Mouse (Mus musculus): ENCODE measurements around the gene Mrvi1. TPM values are rescaled to one million over a fixed set of nuclear protein-coding genes. Genes with fewer than 3 reads are reported as not detected.
A peak's percentile ranks its signal among the peaks of the same experiment; 100 is the strongest.

The Mrvi1 gene
- polyA plus RNA-seq, 1 experiment: 2.0 TPM

DNA sequence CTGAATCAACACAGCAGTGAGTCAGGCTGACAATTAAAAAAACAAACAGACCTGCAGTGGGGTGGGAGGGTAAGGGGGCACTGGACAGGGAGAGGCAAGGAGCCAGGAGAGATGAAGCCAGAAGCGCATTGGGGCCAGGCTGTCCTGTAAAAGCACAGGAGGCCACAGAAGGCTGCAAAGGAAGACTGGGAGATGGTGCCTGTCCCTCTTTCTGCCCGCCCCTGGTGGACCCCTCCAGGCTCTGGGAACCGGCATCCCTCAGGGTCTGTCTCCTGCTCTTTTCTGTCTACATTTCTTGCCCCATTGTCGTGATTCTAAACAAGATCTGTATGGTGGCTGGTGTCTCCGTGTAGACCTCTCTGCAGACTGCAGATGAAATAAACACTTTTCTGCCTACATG lies 33.5 kb upstream of the Mrvi1 start:
- no peak for TF ChIP-seq CTCF (IDR thresholded peaks at IDR 0.05; ENCODE audit: control insufficient read depth, insufficient read depth, insufficient replicate concordance, low read depth, low read length)
- TF ChIP-seq POLR2A (IDR thresholded peaks at IDR 0.05; ENCODE audit: control insufficient read depth, low read depth, low read length): no peak
- no peak overlapping the region for H3K27ac ChIP-seq (ENCODE audit: control insufficient read depth, insufficient read depth, low read depth, low read length)
- H3K4me1 ChIP-seq (ENCODE audit: control insufficient read depth, insufficient read depth, low read length): no peaks in the 10 kb centered on the region
- H3K27me3 ChIP-seq (ENCODE audit: control insufficient read depth, insufficient read depth, low read length): no peaks in the 10 kb centered on the region
- no peak overlapping the region for H3K4me3 ChIP-seq (ENCODE audit: control insufficient read depth, low read depth, low read length)
- H3K36me3 ChIP-seq (ENCODE audit: control insufficient read depth, insufficient read depth, low read length): no peaks in the 10 kb centered on the region

DNA sequence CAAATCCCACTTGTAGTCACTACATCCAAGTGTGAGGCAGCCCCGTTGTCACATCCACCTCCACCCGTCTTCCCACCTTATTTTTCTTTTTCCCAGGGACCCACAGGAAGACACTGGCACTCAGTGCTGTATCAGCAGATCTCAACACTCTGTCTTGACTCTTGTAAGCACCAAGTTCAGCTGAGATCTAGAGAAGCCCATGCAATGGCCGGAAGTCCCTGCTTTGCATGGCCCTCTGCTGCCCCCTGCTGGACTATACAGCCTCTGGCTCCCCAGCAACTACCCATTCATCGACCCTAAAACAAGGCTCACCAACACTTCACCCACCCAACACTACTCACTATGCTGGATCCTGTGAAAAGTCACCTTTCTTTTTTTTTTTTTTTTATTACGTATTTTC lies 32.6 kb upstream of the Mrvi1 start:
- TF ChIP-seq CTCF (IDR thresholded peaks at IDR 0.05; ENCODE audit: control insufficient read depth, insufficient read depth, insufficient replicate concordance, low read depth, low read length): peak; percentile 89; the same call in 1 of the 2 replicates
- TF ChIP-seq POLR2A (IDR thresholded peaks at IDR 0.05; ENCODE audit: control insufficient read depth, low read depth, low read length): no peak
- Histone ChIP-seq H3K36me3 (ENCODE audit: control insufficient read depth, insufficient read depth, low read length) (no peaks in the 10 kb centered on the region), H3K27me3 (ENCODE audit: control insufficient read depth, insufficient read depth, low read length) (no peaks in the 10 kb centered on the region), H3K27ac (ENCODE audit: control insufficient read depth, insufficient read depth, low read depth, low read length) (no peak overlapping the region), H3K4me3 (ENCODE audit: control insufficient read depth, low read depth, low read length) (no peak overlapping the region), H3K4me1 (ENCODE audit: control insufficient read depth, insufficient read depth, low read length) (no peaks in the 10 kb centered on the region)

DNA sequence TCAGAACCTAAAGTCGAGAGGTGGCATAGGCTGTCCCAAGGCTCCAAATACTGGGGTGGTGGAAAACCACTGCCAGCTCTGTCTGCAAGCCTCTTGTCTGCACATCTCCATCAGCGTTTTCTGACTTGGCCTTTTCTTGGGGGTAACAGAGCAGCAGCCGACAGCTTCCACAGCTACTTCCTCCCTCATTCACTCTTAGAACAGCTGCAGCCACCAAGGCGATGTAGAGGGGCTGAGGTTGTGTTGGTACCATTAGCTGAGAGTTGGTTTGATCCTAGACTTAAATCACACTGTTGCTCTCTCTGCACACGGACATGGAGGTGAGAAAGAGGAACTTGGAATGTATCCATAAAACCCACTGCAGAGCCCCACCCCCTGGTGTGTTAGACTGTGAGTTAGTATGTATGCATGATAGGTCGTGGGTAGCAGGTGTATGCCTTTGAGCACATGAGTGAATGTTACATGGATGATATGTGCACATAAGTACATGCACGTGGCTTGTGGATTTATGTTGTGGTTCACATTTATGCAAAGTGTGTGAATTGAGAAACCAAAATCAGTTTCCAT lies 31.9 kb upstream of the Mrvi1 start:
- H3K36me3 ChIP-seq (ENCODE audit: control insufficient read depth, insufficient read depth, low read length): no peaks in the 10 kb centered on the region
- no peaks in the 10 kb centered on the region for H3K4me1 ChIP-seq (ENCODE audit: control insufficient read depth, insufficient read depth, low read length)
- H3K4me3 ChIP-seq (ENCODE audit: control insufficient read depth, low read depth, low read length): no peak overlapping the region
- TF ChIP-seq CTCF (IDR thresholded peaks at IDR 0.05; ENCODE audit: control insufficient read depth, insufficient read depth, insufficient replicate concordance, low read depth, low read length): no peak
- no peak for TF ChIP-seq POLR2A (IDR thresholded peaks at IDR 0.05; ENCODE audit: control insufficient read depth, low read depth, low read length)
- H3K27me3 ChIP-seq (ENCODE audit: control insufficient read depth, insufficient read depth, low read length): no peaks in the 10 kb centered on the region
- H3K27ac ChIP-seq (ENCODE audit: control insufficient read depth, insufficient read depth, low read depth, low read length): no peak overlapping the region

DNA sequence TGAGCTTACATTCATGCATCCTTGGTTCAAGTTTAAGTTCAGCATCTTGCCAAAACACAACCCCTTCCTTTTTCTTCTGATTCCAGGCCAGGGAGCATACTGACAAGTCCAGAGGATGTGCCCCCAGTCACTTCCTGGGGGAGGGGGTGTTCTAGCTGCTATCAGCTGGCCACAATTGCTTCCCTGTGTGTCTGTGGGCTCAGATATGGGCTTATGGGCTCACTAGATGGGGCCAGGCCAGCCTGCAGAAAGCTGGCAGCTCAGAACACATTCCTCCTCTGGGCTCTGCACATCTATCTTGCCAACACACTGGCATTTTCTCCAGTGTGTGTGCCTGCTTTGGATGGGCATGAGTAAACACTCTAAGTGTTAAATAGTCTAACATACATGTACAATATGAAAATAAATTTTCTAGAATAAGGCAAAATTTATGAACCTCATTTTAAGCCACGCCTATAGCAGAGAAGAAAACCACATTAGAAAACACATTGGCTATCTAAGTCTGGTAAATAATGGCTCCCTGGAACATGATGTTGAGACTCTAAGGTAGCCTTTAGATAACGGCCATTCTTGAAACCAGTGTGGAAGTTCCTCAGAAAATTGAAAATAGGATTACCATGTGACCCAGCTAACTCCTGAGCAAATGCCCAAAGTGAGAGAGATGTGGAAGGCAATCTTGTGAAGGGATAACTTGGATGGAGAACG lies 22.0 kb upstream of the Mrvi1 start:
- Histone ChIP-seq H3K4me1 (ENCODE audit: control insufficient read depth, insufficient read depth, low read length) (no peaks in the 10 kb centered on the region), H3K36me3 (ENCODE audit: control insufficient read depth, insufficient read depth, low read length) (no peaks in the 10 kb centered on the region), H3K4me3 (ENCODE audit: control insufficient read depth, low read depth, low read length) (no peak overlapping the region), H3K27ac (ENCODE audit: control insufficient read depth, insufficient read depth, low read depth, low read length) (no peak overlapping the region), H3K27me3 (ENCODE audit: control insufficient read depth, insufficient read depth, low read length) (no peaks in the 10 kb centered on the region)
- TF ChIP-seq CTCF (IDR thresholded peaks at IDR 0.05; ENCODE audit: control insufficient read depth, insufficient read depth, insufficient replicate concordance, low read depth, low read length) (no peak), POLR2A (IDR thresholded peaks at IDR 0.05; ENCODE audit: control insufficient read depth, low read depth, low read length) (no peak)

DNA sequence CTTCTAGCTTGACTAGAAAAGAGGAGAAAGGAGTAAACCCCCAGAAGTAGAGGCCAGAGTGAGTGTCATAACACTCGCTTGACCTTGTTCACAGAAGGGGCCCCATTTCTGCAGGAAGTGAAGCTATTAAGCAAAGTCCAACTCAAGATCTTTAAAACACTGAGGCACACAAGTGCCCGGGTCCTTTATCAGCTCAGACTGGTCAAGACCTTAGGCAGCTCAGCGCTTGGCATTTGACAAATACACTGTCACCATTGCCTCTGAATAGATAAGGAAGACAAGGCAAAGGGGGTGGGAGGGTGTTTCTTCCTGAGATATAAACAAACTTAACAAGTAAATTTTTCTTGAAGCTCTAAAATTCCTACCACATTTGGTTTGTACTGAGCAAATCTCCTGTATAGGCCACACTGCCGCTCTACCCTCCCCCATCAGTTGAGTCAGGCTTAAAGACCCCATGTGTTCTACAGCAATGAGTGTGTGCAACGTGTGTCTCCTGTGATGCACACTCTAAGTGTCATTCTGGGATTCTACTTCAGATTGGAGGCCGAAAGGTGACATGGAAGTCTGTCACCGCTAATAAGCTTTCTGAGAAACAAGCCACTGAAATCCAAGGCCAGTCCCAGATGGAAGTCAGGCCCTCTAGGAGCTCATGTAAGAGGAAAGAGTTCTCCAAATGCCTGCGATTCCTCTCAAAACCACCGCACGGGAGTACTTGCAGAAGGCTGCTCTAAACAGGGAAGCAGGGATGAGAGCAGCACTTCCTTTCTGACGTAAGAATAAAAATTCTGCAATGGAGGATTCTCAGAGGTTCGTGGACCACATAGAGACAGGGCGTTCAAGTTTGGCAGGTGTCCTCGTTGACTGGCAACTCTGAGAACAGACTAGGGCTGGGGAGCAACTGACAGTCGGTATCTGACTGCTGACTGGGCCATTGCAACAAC lies 16.9 kb upstream of the Mrvi1 start:
- Histone ChIP-seq H3K27me3 (ENCODE audit: control insufficient read depth, insufficient read depth, low read length) (no peaks in the 10 kb centered on the region), H3K36me3 (ENCODE audit: control insufficient read depth, insufficient read depth, low read length) (no peaks in the 10 kb centered on the region), H3K4me3 (ENCODE audit: control insufficient read depth, low read depth, low read length) (no peak overlapping the region), H3K27ac (ENCODE audit: control insufficient read depth, insufficient read depth, low read depth, low read length) (no peak overlapping the region), H3K4me1 (ENCODE audit: control insufficient read depth, insufficient read depth, low read length) (no peaks in the 10 kb centered on the region)
- TF ChIP-seq POLR2A (IDR thresholded peaks at IDR 0.05; ENCODE audit: control insufficient read depth, low read depth, low read length) (no peak), CTCF (IDR thresholded peaks at IDR 0.05; ENCODE audit: control insufficient read depth, insufficient read depth, insufficient replicate concordance, low read depth, low read length) (no peak)

DNA sequence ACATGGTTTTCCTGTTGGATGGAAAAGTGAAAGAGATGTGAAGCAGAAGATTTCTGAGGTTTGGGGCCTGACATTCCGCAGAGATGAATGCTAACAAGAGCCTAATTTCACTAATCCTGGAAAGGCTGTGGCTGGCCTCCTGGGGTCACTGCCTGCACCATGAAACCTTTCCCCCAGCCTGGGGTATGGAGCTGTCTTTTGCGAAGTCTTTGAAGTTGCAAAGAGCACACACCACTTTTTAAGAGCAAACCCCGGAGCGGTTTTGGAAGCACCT lies 8.9 kb upstream of the Mrvi1 start:
- H3K27ac ChIP-seq (ENCODE audit: control insufficient read depth, insufficient read depth, low read depth, low read length): no peak overlapping the region
- no peak for TF ChIP-seq CTCF (IDR thresholded peaks at IDR 0.05; ENCODE audit: control insufficient read depth, insufficient read depth, insufficient replicate concordance, low read depth, low read length)
- TF ChIP-seq POLR2A (IDR thresholded peaks at IDR 0.05; ENCODE audit: control insufficient read depth, low read depth, low read length): no peak
- no peak overlapping the region for H3K4me3 ChIP-seq (ENCODE audit: control insufficient read depth, low read depth, low read length)
- H3K4me1 ChIP-seq (ENCODE audit: control insufficient read depth, insufficient read depth, low read length): no peaks in the 10 kb centered on the region
- no peaks in the 10 kb centered on the region for H3K27me3 ChIP-seq (ENCODE audit: control insufficient read depth, insufficient read depth, low read length)
- no peaks in the 10 kb centered on the region for H3K36me3 ChIP-seq (ENCODE audit: control insufficient read depth, insufficient read depth, low read length)
